Comparison of ENCODE assay signal across 10 mouse cellular contexts in the genomic region with DNA sequence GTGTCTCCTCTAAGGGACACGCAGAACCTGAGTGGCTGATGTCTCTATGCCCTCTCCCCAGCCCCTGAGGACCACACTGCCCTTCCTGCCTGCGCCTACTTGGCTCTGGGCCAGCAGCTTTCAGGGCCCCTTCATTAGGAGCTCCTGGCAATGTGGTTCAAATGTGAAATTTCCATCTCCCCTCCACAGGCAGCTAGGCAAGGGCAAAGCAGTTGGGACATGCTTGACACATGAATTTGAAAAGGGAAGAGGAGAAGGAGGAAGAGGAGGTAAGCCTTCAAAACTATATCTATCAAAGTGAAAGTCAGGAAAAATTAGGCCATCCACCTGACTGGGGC.
DNase-seq lines count a peak whose midpoint lies in the region; ATAC-seq and TF ChIP-seq lines count a peak whose summit lies in the region.
"Had no signal": no experiment of that assay in that cellular context is flagged by ENCODE, and none has a peak within 500 bp of the region (broad histone marks: within the 10 kb centered on the region; RNA-seq: fewer than 3 reads in every experiment).

No protein-coding gene starts in this region.

- no peaks in the 10 kb centered on the region for H3K27me3 ChIP-seq in liver, embryonic 13.5 days
- H3K27me3 ChIP-seq in hindbrain, postnatal 0 days (ENCODE audit: insufficient read depth, low read length): no peaks in the 10 kb centered on the region
- H3K27me3 ChIP-seq: embryonic facial prominence, embryonic 12.5 days; neural tube, embryonic 13.5 days had no signal

- H3K36me3 ChIP-seq in liver, embryonic 13.5 days: no peaks in the 10 kb centered on the region
- no peaks in the 10 kb centered on the region for H3K36me3 ChIP-seq in hindbrain, postnatal 0 days (ENCODE audit: insufficient read depth, low read length)
- H3K36me3 ChIP-seq: embryonic facial prominence, embryonic 12.5 days; neural tube, embryonic 13.5 days had no signal

- H3K4me2 ChIP-seq in liver, embryonic 13.5 days: no peak overlapping the region
- H3K4me2 ChIP-seq in hindbrain, postnatal 0 days (ENCODE audit: low read depth, low read length): no peak overlapping the region
- H3K4me2 ChIP-seq: embryonic facial prominence, embryonic 12.5 days; neural tube, embryonic 13.5 days had no signal

- intact Hi-C loops in left cerebral cortex, adult 2 months (cut with DNase I): loop anchor here (5.0 kb wide), 1 partner anchor 476 kb away; the partner anchor contains the start of gene Prdm1

- peaks cover 40% of the 10 kb centered on the region for H3K4me1 ChIP-seq in liver, embryonic 13.5 days (replicated peaks)
- H3K4me1 ChIP-seq in hindbrain, postnatal 0 days (ENCODE audit: insufficient read depth, low read length): no peaks in the 10 kb centered on the region
- H3K4me1 ChIP-seq: embryonic facial prominence, embryonic 12.5 days had no signal

- no peak for TF ChIP-seq CTCF in hindbrain, postnatal 0 days (IDR thresholded peaks at IDR 0.05; ENCODE audit: low read depth)
- no peak for TF ChIP-seq CTCF in left cerebral cortex, adult 2 months (IDR thresholded peaks at IDR 0.05)

- 65% methylated on average over 2 of the region's 2 CpGs for WGBS in liver, embryonic 13.5 days (ENCODE audit: insufficient replicate concordance)
- 41% methylated on average over 2 of the region's 2 CpGs for WGBS in hindbrain, postnatal 0 days

- no peaks in the 10 kb centered on the region for H3K9me3 ChIP-seq in liver, embryonic 13.5 days (replicated peaks)
- H3K9me3 ChIP-seq in hindbrain, postnatal 0 days (ENCODE audit: low read length): no peaks in the 10 kb centered on the region
- H3K9me3 ChIP-seq: embryonic facial prominence, embryonic 12.5 days; neural tube, embryonic 13.5 days had no signal

- peak overlapping the region; percentile 12; the same call in 1 of the 2 replicates for H3K9ac ChIP-seq in liver, embryonic 13.5 days
- no peak overlapping the region for H3K9ac ChIP-seq in hindbrain, postnatal 0 days (replicated peaks; ENCODE audit: low read length)
- H3K9ac ChIP-seq: embryonic facial prominence, embryonic 12.5 days; neural tube, embryonic 13.5 days had no signal

- ATAC-seq in liver, embryonic 13.5 days (ENCODE audit: low read depth): no peak
- 0 out of 2 replicates have a peak, but pooled peaks have one; percentile 9 for ATAC-seq in common myeloid progenitor, adult 5-6 weeks (replicated peaks; ENCODE audit: low read depth, poor library complexity, severe bottlenecking)
- no peak for ATAC-seq in hindbrain, postnatal 0 days

- peak; percentile 11 for DNase-seq in adrenal gland, adult 2 months
- no peak for DNase-seq in adrenal gland, adult 8-10 months
- DNase-seq in liver, embryonic 13.5 days: no peak
- no peak for DNase-seq in liver
- peak; percentile 31 for DNase-seq in lung, postnatal 10 days
- no peak for DNase-seq in hindbrain, postnatal 0 days (ENCODE audit: low spot score)
- no peak for DNase-seq in left cerebral cortex, adult 2 months (ENCODE audit: extremely low spot score in 1 of 2, low spot score in 2 of 2)

- no peak overlapping the region for H3K4me3 ChIP-seq in liver, embryonic 13.5 days (replicated peaks)
- no peak overlapping the region for H3K4me3 ChIP-seq in hindbrain, postnatal 0 days (ENCODE audit: low read length)
- H3K4me3 ChIP-seq in left cerebral cortex, adult 2 months: no peak overlapping the region
- H3K4me3 ChIP-seq: embryonic facial prominence, embryonic 12.5 days; neural tube, embryonic 13.5 days had no signal

- H3K27ac ChIP-seq in liver, embryonic 13.5 days: no peak overlapping the region
- H3K27ac ChIP-seq in hindbrain, postnatal 0 days: no peak overlapping the region
- no peak overlapping the region for H3K27ac ChIP-seq in left cerebral cortex, adult 2 months
- H3K27ac ChIP-seq: embryonic facial prominence, embryonic 12.5 days; neural tube, embryonic 13.5 days had no signal

Comparison
In these comparisons a context has a peak if more than half of its experiments do, and no peak if none do; other contexts are left out.
1. DNase-seq: peak in adrenal gland, adult 2 months (single experiment) and lung, postnatal 10 days (single experiment); none in adrenal gland, adult 8-10 months (single experiment), liver, embryonic 13.5 days (single experiment), liver (single experiment), hindbrain, postnatal 0 days (single experiment) and left cerebral cortex, adult 2 months (0 of 2).